Mouse (Mus musculus) myocyte (in vitro differentiated cells): Measurements from ENCODE around the gene Aurkaip1. TPM values are rescaled to one million over a fixed set of nuclear protein-coding genes. Genes with fewer than 3 reads are reported as not detected.

Experiments used
- H3K27me3 ChIP-seq: one replicate; pipeline ENCODE4 v1.6.1; 2011; ENCODE audit not compliant: control insufficient read depth, insufficient read depth, insufficient read length
- H3K36me3 ChIP-seq: one replicate; pipeline ENCODE4 v1.6.1; 2011; ENCODE audit not compliant: control insufficient read depth, insufficient read depth
- H3K4me2 ChIP-seq: one replicate; pipeline ENCODE4 v1.6.1; 2011; ENCODE audit warnings: low read depth, control low read depth
- H3K4me3 ChIP-seq: one replicate; pipeline ENCODE4 v1.5.1; 2011; ENCODE audit warnings: mild to moderate bottlenecking, control low read depth, moderate library complexity
- H3K79me2 ChIP-seq: one replicate; pipeline ENCODE4 v1.6.1; 2011; ENCODE audit not compliant: control insufficient read depth, insufficient read depth
- H3ac ChIP-seq: one replicate; pipeline ENCODE4 v1.6.1; 2011; ENCODE audit not compliant: control insufficient read depth, insufficient read length
- CEBPB ChIP-seq: IDR thresholded peaks from 2 replicates; pipeline ENCODE4 v1.6.1; 2011; ENCODE audit warnings: mild to moderate bottlenecking, moderate library complexity; ENCODE audit not compliant: poor library complexity, insufficient read depth, severe bottlenecking
- E2F4 ChIP-seq: IDR thresholded peaks from one replicate; pipeline ENCODE4 v1.6.1; 2011; ENCODE audit warnings: mild to moderate bottlenecking, control low read depth, moderate library complexity; ENCODE audit not compliant: insufficient read depth
- MAX ChIP-seq: IDR thresholded peaks from one replicate; pipeline ENCODE4 v1.6.1; 2011; ENCODE audit warnings: low read depth, mild to moderate bottlenecking, control low read depth
- MYOD1 ChIP-seq, 3 experiments: IDR thresholded peaks; one replicate each; pipeline ENCODE4 v1.6.1; 2011; ENCODE audit warnings: control low read depth in 2 of 3, low read depth in 2 of 3, mild to moderate bottlenecking in 2 of 3, moderate library complexity in 1 of 3; ENCODE audit not compliant: insufficient read length in 2 of 3, control insufficient read depth in 1 of 3
- MYOG ChIP-seq, 3 experiments: IDR thresholded peaks; one replicate each; pipeline ENCODE4 v1.6.1; 2011; ENCODE audit warnings: control low read depth in 2 of 3, low read depth in 2 of 3, mild to moderate bottlenecking in 2 of 3; ENCODE audit not compliant: insufficient read length in 2 of 3, control insufficient read depth in 1 of 3, insufficient read depth in 1 of 3
- POLR2A ChIP-seq: IDR thresholded peaks from one replicate; pipeline ENCODE4 v1.6.1; 2011; ENCODE audit warnings: low read depth, mild to moderate bottlenecking, control low read depth, moderate library complexity; ENCODE audit not compliant: insufficient read length
- POLR2AphosphoS2 ChIP-seq: IDR thresholded peaks from one replicate; pipeline ENCODE4 v1.6.1; 2011; ENCODE audit warnings: low read depth, control low read depth; ENCODE audit not compliant: insufficient read length
- REST ChIP-seq: IDR thresholded peaks from one replicate; pipeline ENCODE4 v1.6.1; 2011; ENCODE audit warnings: mild to moderate bottlenecking, control low read depth, moderate library complexity; ENCODE audit not compliant: insufficient read depth, insufficient read length
- SRF ChIP-seq: IDR thresholded peaks from one replicate; pipeline ENCODE4 v1.6.1; 2011; ENCODE audit warnings: low read depth; ENCODE audit not compliant: control insufficient read depth, insufficient read length
- TCF12 ChIP-seq: IDR thresholded peaks from one replicate; pipeline ENCODE4 v1.6.1; 2011; ENCODE audit warnings: mild to moderate bottlenecking, control low read depth; ENCODE audit not compliant: poor library complexity, insufficient read depth, severe bottlenecking
- TCF3 ChIP-seq: IDR thresholded peaks from one replicate; pipeline ENCODE4 v1.6.1; 2011; ENCODE audit warnings: low read depth, control low read depth; ENCODE audit not compliant: insufficient read length
- USF1 ChIP-seq: IDR thresholded peaks from one replicate; pipeline ENCODE4 v1.6.1; 2011; ENCODE audit warnings: low read depth, mild to moderate bottlenecking, control low read depth, moderate library complexity
- polyA plus RNA-seq: library from polyadenylated mRNA; unstranded; fragments of >200 nt; fragmentation: generic; extraction: Trizol; gene quantifications from one replicate; pipeline ENCODE4 v1.2.1, GENCODE M21; 2012; ENCODE audit warnings: missing spikeins

Aurkaip1 gene
- polyA plus RNA-seq, 1 experiment, result 152 TPM

DNA sequence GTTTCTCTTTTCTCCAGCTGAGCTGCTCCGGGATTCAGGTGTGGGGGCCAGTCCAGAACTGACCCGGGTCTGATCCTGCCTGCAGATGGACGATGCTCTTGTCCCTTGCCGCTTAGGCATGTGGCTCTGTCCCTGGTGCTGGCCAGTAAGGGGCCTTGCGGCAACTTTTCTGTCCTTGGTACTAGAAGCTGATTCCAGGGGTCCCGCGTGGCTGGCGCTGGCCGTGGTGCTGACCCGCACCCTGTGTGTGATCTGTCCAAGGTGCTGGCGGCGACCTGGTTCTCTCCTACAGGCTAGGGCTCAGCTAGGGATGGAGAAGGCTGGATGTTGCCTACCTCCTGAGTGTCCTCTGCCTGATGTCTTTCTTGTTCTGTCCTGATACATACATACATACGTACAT, 28.2 kb downstream of the Aurkaip1 start:
- no peak overlapping the region for H3ac ChIP-seq
- no peak overlapping the region for H3K4me3 ChIP-seq
- H3K79me2 ChIP-seq, result no peaks in the 10 kb centered on the region
- no peaks in the 10 kb centered on the region for H3K27me3 ChIP-seq
- no peak for TF ChIP-seq E2F4
- peak; percentile 18 for TF ChIP-seq POLR2AphosphoS2
- peak; percentile 84 for TF ChIP-seq REST
- TF ChIP-seq MYOG (IDR thresholded peaks at IDR 0.05; ENCODE audit: control insufficient read depth in 1 of 3, insufficient read depth in 1 of 3, insufficient read length in 2 of 3, low read depth in 2 of 3), result peak in 1 of 3 experiments; percentile 6
- TF ChIP-seq TCF3, result no peak
- no peak for TF ChIP-seq MAX
- TF ChIP-seq MYOD1 (IDR thresholded peaks at IDR 0.05; ENCODE audit: control insufficient read depth in 1 of 3, insufficient read length in 2 of 3, low read depth in 2 of 3), result no peak
- no peak for TF ChIP-seq CEBPB
- TF ChIP-seq POLR2A, result no peak
- TF ChIP-seq SRF, result no peak
- no peak for TF ChIP-seq USF1
- no peak for TF ChIP-seq TCF12
- H3K4me2 ChIP-seq, result no peak overlapping the region
- H3K36me3 ChIP-seq, result peaks cover 4% of the 10 kb centered on the region

DNA sequence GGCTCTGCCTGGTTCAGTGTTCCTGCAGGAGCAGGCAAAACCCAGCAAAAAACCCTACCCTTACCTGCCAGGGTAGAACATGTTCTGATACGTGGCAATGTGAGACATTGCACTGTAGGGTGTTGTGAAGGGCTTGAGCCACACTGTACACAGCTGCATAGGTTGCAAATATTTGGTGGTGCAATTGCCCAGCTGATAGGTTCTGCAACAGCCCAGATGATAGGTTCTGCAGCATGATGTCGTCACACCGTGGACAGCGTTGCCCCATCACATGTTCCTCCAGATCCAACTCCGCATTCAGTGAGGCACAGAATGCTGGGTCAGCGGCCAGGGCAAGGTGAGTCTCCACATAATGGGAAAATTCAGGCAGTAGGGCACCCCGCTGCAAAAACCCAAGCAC, 30.7 kb downstream of the Aurkaip1 start:
- no peaks in the 10 kb centered on the region for H3K79me2 ChIP-seq
- no peak overlapping the region for H3K4me3 ChIP-seq
- peak; percentile 33 for TF ChIP-seq POLR2A
- no peak for TF ChIP-seq TCF3
- H3K4me2 ChIP-seq, result no peak overlapping the region
- H3ac ChIP-seq, result no peak overlapping the region
- H3K27me3 ChIP-seq, result no peaks in the 10 kb centered on the region
- peaks cover 4% of the 10 kb centered on the region for H3K36me3 ChIP-seq

DNA sequence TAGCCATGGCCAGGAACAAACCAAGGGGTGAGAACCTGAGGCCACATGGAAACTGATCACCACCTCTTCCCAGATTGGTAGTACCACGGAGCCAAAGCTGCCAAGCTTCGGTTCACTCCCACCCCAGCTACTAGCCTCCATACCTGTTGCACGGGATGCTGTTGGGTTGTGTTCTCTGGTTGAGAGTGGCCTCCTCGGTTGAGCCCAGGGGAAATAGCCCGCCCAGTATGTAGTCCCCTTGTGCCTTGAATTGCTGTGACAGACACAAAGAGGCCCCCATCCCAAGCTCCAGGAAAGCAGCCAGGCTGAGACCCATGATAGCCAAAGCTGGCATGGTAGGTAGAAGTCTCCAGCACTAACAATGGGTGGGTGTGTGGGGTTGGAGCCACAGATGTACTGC, 31.9 kb downstream of the Aurkaip1 start, which contains the start of gene Tas1r3:
Gene Tas1r3, minus strand, starts transcription at position 362 of the 400 bp plus-strand sequence.
- Histone ChIP-seq H3K27me3 (no peaks in the 10 kb centered on the region), H3K4me3 (no peak within 1 kb of the TSS), H3K4me2 (no peak within 1 kb of the TSS), H3K36me3 (peaks cover 4% of the 10 kb centered on the region), H3ac (no peak within 1 kb of the TSS), H3K79me2 (no peaks in the 10 kb centered on the region)
- TF ChIP-seq POLR2AphosphoS2, result peak; percentile 8
- TF ChIP-seq POLR2A, result no peak
- TF ChIP-seq MYOD1 (IDR thresholded peaks at IDR 0.05; ENCODE audit: control insufficient read depth in 1 of 3, insufficient read length in 2 of 3, low read depth in 2 of 3), result no peak
- TF ChIP-seq SRF, result no peak
- no peak for TF ChIP-seq REST
- no peak for TF ChIP-seq TCF12
- TF ChIP-seq TCF3, result no peak
- TF ChIP-seq E2F4, result no peak

DNA sequence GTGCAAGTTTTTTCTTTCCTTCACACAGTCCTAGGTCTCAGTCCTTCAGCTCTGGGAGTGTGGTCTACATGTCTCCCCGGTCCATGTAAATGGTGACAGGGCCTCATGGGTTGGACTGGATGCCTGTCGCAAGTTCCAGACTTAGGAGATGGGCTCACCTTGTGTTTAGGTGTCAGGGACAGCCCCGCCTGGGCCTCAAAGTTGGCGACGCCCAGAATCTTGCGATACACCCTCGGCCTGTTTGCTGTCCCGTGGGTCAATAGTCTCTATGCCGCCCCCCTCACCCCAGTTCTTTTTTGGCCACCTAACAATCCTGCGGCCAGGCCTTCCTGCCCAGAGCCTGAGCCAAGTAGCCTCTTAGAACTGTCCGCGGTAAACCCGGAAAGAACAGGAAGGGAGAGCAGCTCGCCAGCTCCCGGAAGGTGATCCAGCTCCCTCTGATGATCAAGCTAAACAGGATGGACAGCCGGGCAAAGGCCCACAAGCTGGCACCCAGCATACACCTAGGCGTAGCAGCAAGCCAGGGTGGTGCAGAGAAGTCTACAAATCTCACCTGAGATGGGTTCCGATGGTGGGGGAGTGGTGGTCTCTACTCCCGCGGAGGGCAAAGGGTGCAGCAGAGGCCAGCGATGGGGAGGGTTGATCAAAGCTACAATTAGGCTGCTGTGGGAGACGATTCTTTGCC, 37.7 kb downstream of the Aurkaip1 start:
- peak overlapping the region; percentile 95 for H3K4me2 ChIP-seq
- H3K36me3 ChIP-seq, result peaks cover 6% of the 10 kb centered on the region
- TF ChIP-seq MYOD1 (IDR thresholded peaks at IDR 0.05; ENCODE audit: control insufficient read depth in 1 of 3, insufficient read length in 2 of 3, low read depth in 2 of 3), result no peak
- TF ChIP-seq POLR2A, result no peak
- TF ChIP-seq POLR2AphosphoS2, result no peak
- TF ChIP-seq TCF12, result no peak
- TF ChIP-seq SRF, result no peak
- no peak for TF ChIP-seq REST
- no peak for TF ChIP-seq MYOG (IDR thresholded peaks at IDR 0.05; ENCODE audit: control insufficient read depth in 1 of 3, insufficient read depth in 1 of 3, insufficient read length in 2 of 3, low read depth in 2 of 3)
- TF ChIP-seq MAX, result no peak
- TF ChIP-seq E2F4, result no peak
- no peaks in the 10 kb centered on the region for H3K27me3 ChIP-seq
- peaks cover 22% of the 10 kb centered on the region for H3K79me2 ChIP-seq
- peak overlapping the region; percentile 75 for H3ac ChIP-seq
- peak overlapping the region; percentile 94 for H3K4me3 ChIP-seq

DNA sequence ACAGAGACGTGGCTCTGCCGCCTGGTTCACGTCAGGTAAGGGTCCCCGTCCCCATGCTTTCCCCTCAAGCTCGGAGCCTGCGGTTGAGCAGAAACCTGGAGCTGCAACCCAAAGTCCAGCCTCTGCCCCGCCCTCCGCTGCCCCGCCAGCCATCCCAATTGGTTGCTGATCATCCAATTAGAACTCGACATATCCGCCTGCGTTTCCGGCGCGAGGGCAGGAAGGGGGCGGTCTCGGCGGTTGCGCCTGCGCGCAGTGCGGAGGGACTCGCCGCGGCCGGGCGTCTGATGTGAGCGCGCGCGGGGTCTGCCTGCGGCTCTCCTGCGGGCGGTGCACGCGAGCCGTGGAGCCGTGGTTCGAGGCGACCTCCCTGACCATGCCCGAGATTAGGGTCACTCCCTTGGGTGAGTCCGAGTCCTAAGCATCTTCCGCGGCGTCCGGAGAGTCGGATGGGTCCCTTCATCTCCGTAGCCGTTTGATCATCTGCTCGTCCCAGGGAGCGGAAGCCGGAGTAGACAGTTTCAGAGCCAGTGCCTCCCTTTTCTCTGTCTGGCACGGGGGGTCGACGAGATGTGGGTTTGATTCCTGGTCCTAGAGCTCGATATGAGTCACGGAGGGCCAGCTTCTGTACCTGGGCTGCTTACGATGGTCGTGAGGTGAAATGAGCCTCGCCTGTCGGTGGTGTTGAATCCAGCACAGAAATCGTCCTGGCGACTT, 38.4 kb downstream of the Aurkaip1 start, which contains the start of the genes Cptp and Ints11:
Gene Cptp, minus strand, starts transcription at position 124 of the 717 bp plus-strand sequence.
Gene Ints11, plus strand, starts transcription at position 230 of the 717 bp plus-strand sequence.
- Histone ChIP-seq H3K27me3 (no peaks in the 10 kb centered on the region), H3ac (peak within 1 kb of the TSS; percentile 75), H3K4me2 (peak within 1 kb of the TSS; percentile 95), H3K36me3 (peaks cover 6% of the 10 kb centered on the region), H3K4me3 (peak within 1 kb of the TSS; percentile 94), H3K79me2 (peaks cover 22% of the 10 kb centered on the region)
- TF ChIP-seq USF1, result no peak
- TF ChIP-seq MYOD1 (IDR thresholded peaks at IDR 0.05; ENCODE audit: control insufficient read depth in 1 of 3, insufficient read length in 2 of 3, low read depth in 2 of 3), result no peak
- TF ChIP-seq SRF, result no peak
- no peak for TF ChIP-seq MYOG (IDR thresholded peaks at IDR 0.05; ENCODE audit: control insufficient read depth in 1 of 3, insufficient read depth in 1 of 3, insufficient read length in 2 of 3, low read depth in 2 of 3)
- no peak for TF ChIP-seq TCF3
- peak; percentile 72 for TF ChIP-seq POLR2AphosphoS2
- TF ChIP-seq E2F4, result peak; percentile 27
- no peak for TF ChIP-seq TCF12
- TF ChIP-seq POLR2A, result peak; percentile 77
- no peak for TF ChIP-seq REST
- no peak for TF ChIP-seq CEBPB
- TF ChIP-seq MAX, result no peak
